Mouse (Mus musculus): ENCODE data around the gene Mapk10.

The Mapk10 gene

GRCm38 (mm10) chr5:103164022-103164421 lies 47.1 kb downstream of the Mapk10 start:
- DNase-seq (ENCODE audit: low spot score), result no peak

DNA sequence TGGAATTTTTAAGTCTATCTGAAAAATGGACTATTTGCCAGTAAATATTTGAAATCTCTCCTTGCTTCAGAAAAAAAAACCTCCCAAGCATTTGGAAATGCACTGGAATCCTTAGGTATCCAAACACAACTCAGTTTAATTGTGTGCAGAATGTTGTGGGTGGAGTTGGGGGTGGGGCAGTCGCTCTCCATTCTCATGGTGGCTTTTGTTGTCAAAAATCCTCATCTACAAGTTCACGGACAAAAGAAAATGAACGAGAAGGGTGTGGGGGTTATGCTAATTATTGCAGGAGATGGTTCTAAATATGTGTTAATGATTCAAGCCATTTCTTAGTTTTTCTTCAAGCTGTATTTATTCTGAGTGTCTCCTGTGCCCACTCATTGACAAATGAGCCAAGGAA lies 49.6 kb downstream of the Mapk10 start:
- no peak for DNase-seq (ENCODE audit: low spot score)

GRCm38 (mm10) chr5:103161196-103161540 lies 50.0 kb downstream of the Mapk10 start:
- DNase-seq (ENCODE audit: low spot score), result no peak

- DNase-seq (ENCODE audit: low spot score), result no peak
These were observed 50.6 kb downstream of the Mapk10 start for GRCm38 (mm10) chr5:103160314-103161195.

- no peak for DNase-seq (ENCODE audit: low spot score)
These were observed 70.2 kb downstream of the Mapk10 start for GRCm38 (mm10) chr5:103140935-103141334.

- no peak for DNase-seq (ENCODE audit: low spot score)
These were observed 76.3 kb downstream of the Mapk10 start for GRCm38 (mm10) chr5:103134839-103135238.

GRCm38 (mm10) chr5:103133626-103134025 lies 77.5 kb downstream of the Mapk10 start:
- no peak for DNase-seq (ENCODE audit: low spot score)

DNA sequence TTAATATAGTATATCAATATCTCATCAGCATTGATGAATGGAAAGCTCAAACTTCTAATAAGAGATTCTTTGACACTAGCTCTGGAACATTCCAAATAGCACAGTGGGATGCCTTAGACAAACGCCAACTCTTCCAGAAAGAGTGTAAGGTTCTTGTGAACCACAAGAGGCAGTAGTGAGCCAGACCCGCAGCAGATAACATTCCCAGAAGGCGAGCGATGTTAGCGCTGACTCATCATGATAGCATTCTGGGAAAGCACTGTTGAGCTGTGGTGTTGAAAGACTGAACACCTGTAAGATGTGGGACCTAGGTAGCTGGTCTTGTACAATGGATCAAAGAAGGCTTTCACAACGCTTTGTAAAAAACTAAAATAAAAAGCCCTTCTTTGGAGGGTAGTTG lies 78.3 kb downstream of the Mapk10 start:
- no peak for DNase-seq (ENCODE audit: low spot score)

DNA sequence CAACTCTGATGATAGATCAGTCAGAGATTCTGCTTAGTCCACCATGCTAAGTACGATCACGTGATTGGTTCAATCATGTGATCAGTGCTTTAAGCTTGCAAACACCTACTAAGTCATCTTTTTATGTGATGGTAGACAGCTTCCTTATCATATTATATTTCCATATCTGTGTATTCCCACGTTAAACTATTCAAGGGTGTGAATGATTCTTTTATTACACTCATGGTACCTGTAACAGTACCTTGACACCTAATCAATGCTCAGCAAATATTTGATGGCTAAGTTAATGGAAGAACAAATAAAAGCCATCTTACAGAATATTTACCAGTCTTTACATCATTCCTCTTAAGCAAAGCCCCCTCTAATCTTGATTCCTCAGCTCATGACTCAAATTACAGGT lies 91.5 kb downstream of the Mapk10 start:
- no peak for DNase-seq (ENCODE audit: low spot score)

DNA sequence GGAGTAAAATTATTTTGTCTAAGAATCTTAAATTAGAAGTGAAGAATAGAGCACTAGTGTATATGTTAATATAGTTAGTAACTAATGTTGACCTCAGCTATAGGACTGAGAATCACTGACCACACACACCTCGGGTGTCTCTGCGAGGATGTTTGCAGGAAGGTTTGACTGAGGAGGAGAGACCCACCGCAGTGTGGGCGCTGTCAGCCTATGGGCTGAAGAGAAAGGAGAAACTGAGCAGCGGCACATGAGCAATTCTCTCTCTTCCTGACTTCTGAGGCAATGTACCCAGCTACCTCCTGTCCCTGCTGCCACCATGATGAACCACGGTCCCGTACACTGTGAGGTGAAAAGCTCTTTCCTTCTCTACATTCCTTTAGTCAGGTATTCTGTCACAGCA lies 95.6 kb downstream of the Mapk10 start:
- DNase-seq (ENCODE audit: low spot score), result no peak

GRCm38 (mm10) chr5:103112471-103112870 lies 98.7 kb downstream of the Mapk10 start:
- no peak for DNase-seq (ENCODE audit: low spot score)

DNA sequence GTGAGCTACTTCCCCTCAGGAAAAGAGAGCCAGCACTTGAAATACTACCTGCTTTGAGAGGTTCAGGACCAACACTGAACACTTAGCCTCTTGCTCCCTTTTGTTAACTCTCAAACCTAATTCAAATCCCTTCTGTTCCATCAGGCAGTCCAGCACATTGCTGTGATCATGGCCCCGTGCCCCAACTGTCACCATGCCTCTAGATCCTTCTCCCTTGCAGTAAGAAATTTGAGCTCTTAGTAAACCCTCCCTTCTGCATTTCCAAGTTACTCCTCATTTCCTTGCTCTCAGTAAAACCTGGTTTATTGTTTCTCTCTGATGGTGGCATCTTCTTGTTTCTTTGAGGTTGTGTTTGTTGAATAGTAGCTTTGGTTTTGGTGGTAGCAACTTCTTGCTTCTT lies 101.7 kb downstream of the Mapk10 start:
- DNase-seq (ENCODE audit: low spot score), result no peak

DNA sequence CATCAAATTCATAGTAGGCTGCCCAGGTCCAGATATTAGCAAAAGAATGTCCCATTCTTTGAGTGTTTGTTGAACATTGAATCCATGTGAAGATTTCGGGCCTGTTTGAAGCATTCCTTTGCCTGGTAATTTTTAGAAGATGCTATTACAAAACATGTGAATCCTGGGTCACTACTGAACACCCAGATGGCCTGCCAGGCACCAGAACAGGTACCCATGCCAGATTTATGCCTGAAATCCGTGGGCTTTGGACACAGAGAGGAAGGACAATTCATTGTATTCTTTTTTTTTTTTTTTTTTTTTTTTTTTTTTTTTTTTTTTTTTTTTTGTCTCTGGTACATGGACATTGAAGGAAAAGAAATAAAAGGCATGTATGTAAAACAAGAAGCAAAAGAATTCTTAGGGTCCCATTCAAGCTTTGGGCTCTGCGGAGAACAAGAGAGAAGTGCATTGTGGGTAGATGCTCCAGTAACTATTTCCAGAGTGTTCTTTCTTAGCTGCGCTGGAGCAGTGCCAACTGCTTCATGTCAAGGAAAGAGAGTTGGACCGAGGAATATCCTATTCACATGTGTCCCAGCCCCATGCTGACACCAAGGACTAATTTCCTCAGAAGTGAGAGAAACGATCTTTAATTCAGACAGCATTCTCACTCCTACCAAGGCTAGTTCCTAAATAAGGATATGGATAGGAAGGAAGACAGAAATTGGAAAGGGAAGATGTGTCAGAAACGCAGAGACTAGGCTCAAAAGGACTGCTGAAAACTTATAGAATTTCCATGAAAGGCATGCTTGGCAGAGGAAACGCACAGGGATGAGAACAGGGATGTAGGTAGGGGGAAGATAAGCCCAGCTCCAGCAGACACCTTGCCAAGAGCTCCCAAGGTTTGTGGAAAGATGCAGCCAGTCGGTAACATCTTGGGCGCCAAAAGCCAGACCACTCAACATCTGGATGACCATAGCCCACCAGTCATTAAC lies 105.4 kb downstream of the Mapk10 start:
- no peak for DNase-seq (ENCODE audit: low spot score)

DNA sequence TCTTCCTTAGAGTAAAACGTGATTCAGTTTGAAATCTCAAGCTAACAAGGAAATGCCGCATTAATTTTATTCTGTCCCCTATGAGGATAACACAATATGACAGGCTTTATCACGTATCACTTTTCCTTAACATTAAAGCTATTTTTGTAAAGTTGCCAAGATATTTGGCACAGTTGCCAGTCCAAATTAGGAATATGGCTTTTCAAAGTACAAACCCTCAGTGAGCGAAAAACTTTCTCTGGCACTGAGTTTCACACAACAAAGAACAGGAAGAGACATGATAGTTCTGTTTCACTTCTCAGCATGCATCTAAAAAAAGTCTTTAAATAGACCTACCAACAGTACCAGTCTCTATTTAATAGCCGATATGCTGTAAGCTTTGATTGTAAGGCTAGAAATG lies 107.1 kb downstream of the Mapk10 start:
- DNase-seq (ENCODE audit: low spot score), result no peak

DNA sequence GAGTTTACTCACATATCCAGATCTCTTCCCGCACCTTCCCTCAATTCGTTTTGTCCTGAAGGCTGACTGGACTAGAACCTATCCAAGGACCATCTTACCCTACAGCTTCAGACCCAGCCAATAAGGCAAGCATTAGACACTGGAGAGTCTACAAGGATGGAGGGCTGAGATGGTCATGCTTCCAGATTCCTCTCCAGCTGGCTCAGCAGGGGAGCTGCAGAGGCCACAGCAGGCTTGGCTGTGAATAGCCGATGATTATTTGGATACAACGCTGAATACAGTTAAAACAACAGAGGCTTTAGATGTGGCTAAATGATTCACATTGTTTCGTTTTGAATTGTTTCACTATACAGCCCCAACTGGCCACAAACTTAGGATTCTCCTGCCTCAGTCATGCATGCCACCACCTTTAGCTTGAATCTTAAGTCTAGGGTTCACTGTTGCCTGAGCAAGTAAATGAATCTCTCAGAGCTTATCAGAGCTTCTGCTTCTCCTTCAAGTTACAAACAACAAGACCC lies 108.2 kb downstream of the Mapk10 start:
- no peak for DNase-seq (ENCODE audit: low spot score)

GRCm38 (mm10) chr5:103102176-103102575 lies 109.0 kb downstream of the Mapk10 start:
- no peak for DNase-seq (ENCODE audit: low spot score)

- DNase-seq (ENCODE audit: low spot score), result no peak
These were observed 117.0 kb downstream of the Mapk10 start for GRCm38 (mm10) chr5:103094166-103094565.

DNA sequence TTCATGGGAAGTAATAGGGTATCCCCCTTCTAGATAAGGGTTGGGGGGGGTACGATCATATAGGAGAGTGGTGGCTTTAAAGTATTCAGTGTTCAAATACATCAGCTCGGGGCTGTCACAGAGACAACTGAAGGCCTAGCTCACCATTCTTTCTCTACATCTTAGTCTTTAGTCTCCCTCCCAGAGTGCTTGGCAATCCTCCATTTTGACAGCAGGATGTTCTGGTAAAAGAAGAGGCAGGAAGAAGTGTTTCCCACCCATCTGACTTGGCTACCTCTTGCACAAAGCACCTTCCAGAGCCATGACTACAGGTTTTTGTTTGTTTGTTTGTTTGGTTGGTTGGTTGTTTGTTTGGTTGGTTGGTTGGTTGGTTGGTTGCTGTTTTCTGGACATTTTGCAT lies 125.3 kb downstream of the Mapk10 start:
- DNase-seq (ENCODE audit: low spot score), result no peak

DNA sequence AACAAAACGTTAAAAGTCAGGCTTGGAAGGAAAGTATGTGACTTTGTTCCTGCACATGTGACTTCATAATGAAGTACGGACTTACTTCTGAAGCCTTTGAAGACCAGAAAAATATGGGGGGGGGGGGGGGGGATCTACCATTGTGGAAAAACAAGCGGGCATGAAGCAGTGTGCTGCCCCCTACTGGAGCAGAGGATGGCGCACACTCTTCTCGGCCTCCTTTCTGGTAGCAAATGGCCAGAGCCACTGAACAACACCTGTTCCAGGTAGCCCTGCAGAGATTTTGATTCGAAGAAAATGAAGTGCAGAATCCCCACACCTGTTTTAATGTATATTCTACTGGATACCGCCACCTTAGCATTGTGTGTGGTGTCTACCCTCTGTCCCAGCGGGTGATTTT lies 135.7 kb downstream of the Mapk10 start:
- DNase-seq (ENCODE audit: low spot score), result no peak

DNA sequence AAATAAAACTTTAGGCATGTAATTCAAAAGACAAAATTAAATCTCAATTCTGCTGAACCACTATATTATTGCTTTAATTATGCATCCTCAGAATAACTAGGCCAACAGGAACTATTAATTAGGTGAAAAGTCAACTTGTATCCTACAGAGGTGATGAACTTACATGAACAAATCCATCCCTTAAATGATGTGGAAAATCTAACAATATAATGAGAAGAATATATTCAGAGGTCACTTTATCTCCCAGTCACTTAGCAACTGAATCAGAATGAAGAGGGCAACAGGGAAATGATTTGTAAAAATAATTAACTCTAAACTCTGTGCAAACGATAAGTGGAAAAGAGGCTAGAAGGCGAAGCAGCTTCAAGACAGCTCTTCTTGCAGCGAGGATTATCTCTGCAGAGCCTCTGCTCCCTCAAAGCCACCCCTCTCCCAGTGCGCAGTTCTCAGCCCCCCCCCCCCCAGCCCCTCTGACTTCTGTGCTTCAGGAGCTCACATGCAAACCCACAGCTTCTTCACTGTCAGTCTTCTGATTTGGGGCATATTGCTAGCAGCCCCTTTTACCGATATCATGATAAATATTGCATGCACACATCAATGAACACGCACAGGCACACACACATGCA lies 138.8 kb downstream of the Mapk10 start:
- DNase-seq (ENCODE audit: low spot score), result no peak

DNA sequence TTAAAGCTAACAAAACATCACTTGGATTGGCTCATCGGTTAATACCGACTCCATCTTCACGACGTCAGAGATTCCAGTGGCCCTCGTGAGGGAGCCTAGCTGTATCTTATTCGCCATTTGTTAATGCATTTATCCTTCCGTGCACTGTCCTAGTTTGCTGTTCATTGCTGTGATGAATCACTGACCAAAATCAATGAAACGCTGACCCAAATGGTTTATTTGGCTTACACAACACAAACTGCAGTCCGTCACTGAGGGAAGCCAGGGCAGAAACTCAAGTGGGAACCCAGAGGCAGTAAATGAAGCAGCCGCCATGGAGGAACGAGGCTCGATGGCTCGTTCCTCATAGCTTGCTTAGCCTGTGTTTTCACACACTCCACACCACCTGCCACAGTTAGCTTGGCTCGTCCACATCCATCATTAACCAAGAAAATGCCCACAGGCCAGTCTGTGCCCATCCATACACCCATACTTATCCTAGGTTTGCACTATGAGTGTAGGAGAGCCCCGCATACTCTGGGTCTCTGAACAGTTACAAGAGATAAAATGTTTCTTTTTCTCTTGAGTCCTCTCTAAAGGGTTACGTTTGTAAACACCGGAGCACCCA lies 140.0 kb downstream of the Mapk10 start:
- DNase-seq (ENCODE audit: low spot score), result no peak

Measured in yolk sac, embryonic 10.5 days (tissue).